Mouse (Mus musculus): ENCODE data around the gene Itga5.
"Not testable (repeated sequence)": the region's sequence is repeated elsewhere in the genome, so short reads cannot be mapped to it uniquely, and the experiment has no call there.

Itga5 gene

DNA sequence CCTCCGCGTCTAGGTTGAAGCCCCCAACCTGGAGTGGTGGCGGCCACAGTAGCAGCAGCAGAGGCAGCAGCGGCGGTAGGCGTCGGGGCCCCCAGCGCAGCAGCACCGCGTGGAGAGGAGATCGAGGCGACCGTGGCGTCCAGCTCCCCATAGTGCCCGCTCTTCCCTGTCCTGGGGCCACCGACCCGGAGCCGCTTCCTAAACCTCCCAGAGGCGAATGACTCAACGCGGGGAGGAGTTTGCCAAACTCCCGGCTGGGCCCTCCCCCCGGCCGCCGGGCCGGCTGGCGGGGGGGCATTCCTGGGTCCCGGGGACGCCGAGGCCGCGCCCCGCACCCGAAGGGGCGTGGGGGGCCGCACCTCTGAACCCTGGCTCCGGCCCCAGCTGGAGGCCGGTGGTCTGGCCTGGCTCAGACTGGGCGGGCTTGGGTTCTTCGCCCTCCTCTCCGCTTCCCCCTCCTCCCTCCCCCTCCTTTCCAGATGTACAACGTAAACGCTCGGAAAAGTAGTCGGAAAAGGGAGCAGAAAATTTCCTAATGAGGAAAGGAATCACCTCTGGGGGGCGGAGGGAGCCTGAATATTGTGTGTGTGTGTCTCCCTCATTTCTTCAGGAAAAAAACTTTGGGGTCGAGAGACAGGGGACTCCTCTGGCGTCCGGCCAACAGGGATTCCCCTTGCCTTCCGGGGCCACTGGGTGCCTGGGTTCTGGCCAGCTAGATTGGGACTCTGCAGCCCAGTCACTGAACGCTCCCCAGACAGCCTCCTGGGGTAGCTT is at the start of gene Itga5:
Gene Itga5, minus strand, starts transcription at position 388 of the 774 bp plus-strand sequence.
- DNase-seq (ENCODE audit: low spot score) = no peak

DNA sequence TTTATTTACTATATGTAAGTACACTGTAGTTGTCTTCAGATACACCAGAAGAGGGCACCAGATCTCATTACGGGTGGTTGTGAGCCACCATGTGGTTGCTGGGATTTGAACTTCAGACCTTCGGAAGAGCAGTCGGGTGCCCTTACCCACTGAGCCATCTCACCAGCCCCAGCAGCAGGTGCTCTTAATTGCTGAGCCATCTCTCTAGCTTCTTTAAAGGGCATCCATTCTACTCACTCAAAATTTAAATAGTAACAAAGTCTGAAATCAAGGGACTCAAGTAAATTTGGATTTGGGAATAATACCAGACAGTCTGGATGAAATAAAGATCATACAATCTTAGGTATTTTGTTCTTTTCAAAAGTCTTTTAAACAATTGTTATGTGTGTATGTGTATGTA is 39.0 kb upstream of the Itga5 start:
- DNase-seq (ENCODE audit: low spot score) = not testable (repeated sequence)

DNA sequence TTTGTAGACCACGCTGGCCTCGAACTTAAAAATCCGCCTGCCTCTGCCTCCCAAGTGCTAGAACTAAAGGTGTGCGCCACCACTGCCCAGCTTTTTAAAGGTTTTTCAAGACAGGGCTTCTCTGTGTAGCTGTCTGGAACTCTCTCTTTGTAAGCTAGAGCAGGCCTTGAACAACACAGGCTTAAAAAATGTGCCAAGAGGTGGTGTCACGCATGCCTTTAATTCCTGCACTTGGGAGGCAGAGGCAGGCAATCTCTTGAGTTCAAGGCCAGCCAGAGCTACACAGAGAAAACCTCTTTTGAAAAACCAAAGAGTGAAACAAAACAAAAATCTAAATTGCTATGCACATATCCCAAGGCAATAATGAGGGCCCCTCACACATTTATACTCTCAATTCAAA is 34.8 kb upstream of the Itga5 start:
- DNase-seq (ENCODE audit: low spot score) = no peak

DNA sequence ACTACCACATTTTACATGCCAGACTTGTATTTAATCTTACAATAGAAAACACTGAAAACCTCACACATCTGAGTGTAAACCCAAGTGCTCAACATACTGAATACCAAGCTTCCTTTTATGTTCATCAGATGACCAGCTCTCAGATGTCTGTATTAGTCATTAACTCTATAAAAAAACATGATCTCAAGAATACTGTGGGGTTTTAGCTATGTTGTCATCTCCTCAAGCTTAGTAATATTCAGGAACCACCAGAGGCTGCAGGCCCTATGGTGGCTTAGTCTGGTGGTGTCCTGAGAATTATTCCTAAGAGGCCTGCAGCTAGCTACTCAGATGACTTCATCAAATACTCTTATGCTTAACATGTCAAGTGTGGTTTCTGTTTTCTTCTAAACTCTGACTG is 27.0 kb upstream of the Itga5 start:
- DNase-seq (ENCODE audit: low spot score) = no peak

DNA sequence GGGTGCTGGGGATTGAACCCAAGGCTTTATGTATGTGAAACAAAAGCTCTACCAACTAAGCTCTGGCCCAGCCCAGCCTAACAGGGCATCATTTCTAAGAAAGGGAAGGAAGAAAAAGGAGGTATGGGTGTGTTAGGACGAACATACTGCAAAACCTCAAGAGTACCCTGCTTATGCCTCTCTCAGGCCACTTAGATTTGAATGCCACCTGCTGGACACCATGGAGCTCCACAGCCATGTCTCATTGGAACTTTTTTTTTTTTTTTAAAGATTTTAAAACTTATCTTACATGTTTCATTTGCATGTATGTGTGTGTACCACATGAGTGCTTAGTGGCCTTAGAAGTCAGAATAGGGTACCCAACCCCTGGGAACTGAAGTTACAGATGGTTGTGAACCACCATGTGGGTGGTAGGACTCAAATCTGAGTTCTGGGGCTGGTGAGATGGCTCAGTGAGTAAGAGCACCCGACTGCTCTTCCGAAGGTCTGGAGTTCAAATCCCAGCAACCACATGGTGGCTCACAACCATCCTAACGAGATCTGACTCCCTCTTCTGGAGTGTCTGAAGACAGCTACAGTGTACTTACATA is 22.1 kb upstream of the Itga5 start:
- DNase-seq (ENCODE audit: low spot score) = no peak

DNA sequence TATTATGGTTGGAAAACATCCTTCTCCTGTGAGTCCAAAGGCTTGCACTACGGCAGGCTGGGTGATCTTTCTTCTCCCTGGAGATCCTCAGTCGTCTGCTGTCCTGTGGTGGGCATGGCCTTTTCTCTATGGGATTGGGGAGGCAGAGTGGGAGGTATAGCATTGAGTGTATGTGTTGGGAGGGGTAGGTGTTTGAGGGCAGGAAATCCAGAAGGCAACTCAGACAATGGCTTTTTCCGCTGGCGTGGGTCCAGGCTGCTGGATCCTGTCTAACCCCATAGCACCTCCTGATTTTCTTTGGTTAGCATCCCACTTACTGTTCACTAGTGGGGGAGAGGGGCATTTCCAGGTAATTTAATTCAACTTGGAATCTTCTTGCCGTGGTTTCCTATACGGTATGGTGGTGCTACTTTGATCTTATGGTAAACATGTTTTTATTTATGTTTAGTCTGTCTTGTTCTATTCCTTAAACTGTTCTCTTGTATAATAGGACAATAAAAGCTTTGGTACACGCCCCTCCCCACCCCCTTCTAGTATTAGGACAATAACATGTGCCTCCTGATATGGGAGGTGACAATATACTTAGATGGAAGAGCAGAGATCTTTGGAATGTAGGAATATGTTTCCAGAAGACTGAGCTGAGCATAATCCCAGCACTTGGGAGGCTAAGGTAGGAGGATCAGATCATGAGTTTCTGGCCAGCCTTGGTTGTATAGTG is 17.4 kb upstream of the Itga5 start:
- no peak for DNase-seq (ENCODE audit: low spot score)

DNA sequence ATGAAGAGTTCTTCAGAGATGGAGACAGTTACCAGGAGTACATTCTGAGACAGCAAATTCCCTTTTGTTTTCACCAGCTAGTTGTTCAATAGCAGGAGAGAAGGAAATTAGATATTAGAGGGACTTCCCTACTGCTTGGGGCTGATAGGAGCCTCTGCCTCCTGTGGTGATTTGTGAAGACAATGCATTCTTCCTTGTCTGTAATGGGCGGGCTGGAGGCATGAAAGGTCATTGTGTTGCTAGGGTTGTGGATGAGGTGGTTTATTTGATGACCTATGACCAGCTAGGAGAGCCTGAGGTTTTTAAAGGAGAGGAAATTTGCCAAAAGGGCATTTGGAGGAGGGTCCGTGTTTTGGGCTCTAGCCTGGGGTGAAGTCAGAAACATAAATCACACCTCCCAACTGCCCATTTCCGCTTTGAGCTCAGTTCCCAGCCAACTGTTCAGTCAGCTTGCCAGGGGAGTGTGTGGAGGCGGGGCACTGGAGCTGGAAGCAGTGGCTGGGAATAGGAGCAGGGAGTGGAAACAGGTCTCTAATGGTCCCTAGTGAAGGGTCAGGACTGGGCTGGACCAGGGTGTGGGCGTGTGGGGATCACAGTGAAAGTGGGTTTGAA is 16.3 kb upstream of the Itga5 start:
- DNase-seq (ENCODE audit: low spot score) = no peak

DNA sequence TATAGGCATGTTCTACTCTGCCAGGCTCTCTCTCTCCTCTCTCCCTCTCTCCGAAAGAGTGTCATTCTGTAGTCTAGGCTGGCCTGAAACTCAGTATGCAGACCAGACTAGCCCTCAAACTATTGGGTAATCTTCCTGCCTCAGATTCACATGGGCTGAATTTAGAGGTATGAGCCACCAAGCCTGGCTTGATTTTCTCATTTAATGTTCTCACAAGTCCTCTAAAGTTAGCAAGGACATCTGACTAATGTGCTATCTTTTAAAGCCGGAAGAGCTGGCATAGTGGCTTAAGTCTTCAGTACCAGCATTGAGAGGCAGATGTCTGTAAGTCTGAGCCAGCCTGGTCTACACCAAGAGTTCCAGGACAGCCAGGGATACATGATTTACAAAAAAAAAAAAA is 15.5 kb upstream of the Itga5 start:
- DNase-seq (ENCODE audit: low spot score) = no peak

DNA sequence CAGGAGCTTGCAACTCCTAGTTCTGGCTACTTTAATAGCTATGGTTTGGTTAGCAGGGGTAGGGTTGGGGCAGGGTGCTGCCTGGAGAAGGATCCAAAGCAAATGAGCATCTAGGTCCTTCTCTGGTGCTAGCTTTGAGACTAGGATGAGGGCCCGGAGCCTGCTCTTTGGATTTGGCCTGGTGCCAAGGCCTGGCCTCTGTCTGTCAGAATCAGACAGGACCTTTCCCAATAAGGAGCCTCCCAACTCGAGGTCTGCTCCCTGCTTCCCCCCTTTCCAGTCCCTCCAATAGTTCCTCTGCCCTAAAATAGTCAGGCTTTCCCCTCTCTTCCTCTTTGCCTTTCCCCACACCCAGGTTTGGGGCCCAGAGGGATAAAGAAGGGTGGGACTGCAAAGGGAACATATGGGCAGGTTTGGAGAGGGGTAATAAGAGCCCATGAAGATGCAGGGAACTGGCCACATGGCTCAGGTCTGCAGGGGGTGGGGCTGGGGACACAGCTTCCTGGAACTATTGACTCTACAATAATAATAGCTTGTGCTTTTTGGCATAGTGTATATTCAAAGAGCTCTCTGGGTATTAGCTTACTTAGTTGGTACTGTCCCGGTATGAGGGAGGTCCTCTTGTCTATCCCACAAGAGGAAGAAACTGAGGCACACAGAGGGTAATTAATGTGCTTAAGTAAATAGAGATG is 12.2 kb upstream of the Itga5 start:
- no peak for DNase-seq (ENCODE audit: low spot score)

DNA sequence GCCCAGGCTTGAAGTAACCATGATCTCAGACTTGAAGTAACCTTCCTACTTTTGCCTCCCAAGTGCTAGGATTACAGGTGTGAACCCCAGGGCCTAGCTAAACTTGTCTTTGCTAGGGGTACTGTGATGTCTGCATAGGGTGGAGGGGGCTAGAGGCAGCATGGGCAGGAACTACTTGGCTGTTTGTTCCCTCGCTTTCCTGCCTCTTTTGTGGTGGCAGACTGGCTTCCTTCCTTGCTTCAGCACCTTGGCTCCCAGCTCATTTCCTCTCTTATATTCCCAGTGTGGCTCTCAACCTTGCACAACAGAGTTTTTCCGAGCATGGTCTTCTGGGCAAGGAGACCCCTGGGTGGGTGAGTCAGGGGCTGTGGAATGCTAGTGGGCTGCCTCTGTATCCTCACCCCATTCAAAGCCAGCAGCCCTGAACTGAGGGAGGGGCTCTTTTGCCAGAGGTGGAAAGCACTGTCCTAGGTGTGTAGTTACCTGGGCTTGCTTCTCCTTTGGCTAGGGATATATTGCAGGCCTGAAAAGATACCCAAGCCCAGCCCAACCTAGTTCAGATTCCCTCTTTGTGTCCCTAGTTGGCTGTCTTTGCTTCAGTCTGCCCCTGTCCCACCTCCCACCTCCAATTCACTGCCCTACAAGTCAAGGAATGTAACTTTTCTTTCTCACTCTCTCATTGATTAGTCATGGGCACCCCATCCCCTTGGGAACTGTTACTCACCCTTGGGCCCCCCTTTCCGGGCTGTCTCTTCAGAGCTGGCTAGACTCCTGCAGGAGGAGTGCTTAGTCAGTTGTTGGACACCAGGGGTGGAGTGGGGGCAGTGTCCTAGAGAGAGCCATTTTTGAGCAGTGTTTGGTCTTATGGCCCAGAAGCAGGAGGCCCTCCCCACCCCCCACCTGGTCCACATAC is 11.4 kb upstream of the Itga5 start:
- DNase-seq (ENCODE audit: low spot score) = no peak

DNA sequence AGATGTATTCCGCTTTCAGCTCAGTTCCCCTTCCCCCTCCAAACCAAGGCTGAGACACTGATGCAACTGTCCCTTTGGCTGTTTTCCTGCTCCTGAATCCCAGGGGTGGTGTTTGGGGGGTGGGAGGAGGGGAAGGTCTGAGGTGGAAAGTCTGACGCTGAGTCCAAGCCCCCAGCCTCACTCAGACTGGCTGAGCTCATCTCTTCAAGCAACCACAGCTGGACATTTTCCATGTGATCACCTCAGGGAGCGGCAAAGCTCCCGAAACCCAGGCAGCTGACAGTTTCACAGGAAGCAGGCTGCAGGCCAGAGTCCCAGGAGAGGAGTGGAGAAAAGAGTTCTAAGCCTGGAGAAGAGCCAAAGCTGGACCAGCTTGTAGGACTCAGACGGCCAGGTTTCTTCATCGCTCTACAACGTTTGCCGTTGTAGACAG is 10.3 kb upstream of the Itga5 start:
- DNase-seq (ENCODE audit: low spot score) = no peak

DNA sequence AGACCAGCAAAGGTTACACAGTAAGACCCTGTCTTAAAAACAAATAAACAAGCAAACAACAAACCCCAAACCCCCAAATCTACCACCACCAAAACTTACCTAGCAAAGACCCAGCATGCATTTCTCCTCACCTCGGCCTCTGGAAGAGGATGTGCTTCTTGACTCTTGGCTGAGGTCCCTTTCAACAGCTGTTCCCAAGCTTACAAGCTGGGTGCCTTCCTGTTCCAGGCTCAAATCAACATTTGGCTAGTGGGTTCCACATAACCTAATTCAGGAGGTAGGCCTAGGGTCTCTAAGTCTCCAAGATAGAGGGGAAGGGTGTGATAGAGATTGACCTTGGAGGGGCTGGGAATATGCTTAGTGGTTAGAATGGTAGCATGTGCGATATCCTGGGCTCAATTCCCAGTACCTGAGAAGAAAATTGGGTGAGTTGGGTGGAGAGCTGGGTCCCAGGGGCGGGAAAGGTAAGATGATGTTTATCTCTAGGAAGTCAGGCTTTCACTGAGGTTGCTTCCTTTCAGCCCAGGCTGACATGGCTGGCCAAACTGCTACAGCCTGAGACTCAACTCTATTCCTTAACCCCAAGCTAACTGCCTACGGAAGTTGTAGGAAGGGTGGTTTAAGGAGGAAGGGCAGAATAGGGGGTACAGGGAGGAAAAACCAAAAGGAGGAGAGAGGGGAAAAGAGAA is 8.7 kb upstream of the Itga5 start:
- DNase-seq (ENCODE audit: low spot score) = no peak

DNA sequence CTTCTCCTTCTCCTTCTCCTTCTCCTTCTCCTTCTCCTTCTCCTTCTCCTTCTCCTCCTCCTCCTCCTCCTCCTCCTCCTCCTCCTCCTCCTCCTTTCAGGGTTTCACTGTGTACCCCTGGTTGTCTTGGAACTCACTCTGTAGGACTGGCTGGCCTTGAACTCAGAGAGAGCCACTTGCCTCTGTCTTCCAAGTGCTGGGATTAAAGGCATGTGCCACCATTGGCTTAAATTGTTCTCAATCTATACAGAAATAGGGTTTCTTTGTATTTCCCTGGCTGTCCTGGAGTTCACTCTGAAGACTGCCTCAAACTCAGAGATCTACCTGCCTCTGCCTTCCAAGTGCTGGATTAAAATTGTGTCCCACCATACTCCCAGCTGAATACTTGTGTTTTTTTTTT is 5.9 kb upstream of the Itga5 start:
- DNase-seq (ENCODE audit: low spot score) = no peak

DNA sequence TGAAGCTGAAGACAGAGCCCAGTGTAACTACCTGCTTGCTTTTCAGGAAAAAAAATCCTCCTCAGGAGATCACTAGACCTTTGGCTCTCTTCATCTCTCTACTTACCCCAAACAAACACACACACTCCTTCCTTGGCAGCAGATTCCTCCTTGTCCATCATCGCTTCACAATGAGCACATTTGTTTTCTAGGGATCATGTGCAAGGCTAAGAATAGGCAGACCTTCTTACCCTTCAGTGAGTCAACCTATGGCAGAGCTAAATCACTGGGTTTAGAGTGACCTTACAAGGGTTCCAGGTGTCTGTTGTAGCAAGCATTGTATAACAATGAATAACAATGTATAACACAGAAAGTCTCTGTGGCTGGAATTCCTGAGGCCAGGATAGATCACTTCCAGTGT is 5.2 kb upstream of the Itga5 start:
- no peak for DNase-seq (ENCODE audit: low spot score)

DNA sequence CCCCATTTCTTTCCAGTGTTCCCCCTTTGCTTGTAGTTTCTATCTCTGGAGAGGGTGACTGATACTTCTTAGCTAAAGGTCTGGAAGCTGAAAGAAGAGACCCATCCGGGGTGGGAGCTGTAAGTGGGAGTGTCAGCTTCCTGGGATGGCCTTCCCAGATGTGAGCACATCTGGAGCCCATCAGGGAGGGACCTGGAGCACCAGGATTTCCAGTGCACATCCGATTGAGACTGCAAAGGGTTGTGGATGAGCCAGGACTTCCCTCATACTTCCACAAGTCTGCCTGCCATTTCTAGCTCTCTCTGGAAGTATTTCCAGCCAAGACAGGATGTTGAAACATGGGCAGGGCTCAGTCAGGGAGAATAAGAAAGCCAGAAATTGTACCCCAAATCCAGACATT is 4.6 kb upstream of the Itga5 start:
- no peak for DNase-seq (ENCODE audit: low spot score)

DNA sequence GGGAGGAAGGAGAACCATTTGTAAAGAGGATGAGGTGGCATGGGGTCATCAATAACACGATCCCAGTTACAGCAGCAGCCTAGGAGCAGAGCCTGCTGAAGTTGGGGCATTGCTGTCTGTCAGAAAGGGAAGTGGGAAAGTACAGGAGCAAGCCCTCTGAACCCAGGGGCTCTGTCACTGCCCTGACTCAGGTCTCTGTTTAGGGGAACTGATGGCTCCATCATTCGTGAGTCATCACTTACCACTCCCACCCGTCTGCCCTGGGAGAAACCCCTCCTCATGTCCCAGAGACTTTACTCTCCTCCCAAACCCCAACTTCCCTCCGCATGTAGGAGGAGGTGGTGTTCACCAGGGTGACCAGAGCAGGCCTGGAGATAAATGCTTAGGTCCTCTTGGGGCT is 3.9 kb upstream of the Itga5 start:
- DNase-seq (ENCODE audit: low spot score) = no peak

DNA sequence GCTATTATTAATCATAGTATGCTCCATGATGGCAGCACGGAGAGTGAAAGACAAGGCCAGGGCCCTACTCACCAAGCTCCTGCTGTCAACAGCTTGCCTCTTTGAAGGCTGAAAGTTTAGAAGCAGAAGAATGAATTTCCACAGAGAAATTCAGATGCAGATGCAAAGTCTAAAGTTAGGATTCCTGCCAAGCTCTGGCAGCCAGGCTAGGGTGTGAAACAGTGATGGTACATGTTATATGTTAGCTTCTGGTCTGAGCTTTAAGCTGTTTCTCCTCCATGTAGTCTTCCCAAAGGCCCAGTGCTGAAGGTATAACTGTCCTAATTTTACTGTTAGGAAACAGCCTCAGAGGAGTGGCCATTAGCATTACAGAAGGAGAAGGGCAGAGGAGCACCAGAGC is 2.6 kb upstream of the Itga5 start:
- no peak for DNase-seq (ENCODE audit: low spot score)

DNA sequence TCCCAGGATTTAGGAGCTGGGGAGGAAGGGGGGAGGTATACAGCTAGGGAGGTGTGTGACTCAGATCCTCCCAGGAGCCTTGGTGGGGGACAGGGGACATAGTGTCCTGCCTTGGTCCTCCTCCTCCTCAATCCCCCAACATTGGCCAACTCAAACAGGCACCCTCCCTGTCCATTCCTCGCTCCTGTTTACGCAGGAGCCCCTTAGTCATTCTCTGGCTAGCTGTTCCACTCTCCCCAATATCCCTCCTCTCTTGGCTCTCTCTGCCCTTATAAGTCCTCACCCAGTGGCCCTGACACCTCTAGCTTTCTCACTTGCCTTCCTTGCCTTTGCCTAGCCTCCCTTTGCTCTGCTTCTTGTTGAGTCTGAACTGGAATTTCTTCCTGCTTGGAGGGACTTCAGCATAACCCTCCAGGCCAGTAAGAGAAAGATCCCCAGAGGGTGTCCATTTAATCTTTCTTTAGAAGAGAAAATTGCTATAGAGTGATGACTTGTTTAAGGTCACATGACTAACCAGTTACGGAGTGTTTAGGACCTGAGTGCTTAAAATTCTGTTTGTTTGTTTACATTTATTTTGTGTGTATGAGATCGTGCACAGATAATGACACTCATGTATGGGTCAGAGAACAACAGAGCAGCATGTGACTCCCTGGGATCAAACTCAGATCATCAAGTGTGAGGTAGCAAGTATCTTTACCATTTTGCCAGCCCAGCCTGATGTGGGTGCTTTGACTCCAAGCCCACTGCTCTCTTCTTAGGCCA is 1.8 kb upstream of the Itga5 start:
- DNase-seq (ENCODE audit: low spot score) = no peak

DNA sequence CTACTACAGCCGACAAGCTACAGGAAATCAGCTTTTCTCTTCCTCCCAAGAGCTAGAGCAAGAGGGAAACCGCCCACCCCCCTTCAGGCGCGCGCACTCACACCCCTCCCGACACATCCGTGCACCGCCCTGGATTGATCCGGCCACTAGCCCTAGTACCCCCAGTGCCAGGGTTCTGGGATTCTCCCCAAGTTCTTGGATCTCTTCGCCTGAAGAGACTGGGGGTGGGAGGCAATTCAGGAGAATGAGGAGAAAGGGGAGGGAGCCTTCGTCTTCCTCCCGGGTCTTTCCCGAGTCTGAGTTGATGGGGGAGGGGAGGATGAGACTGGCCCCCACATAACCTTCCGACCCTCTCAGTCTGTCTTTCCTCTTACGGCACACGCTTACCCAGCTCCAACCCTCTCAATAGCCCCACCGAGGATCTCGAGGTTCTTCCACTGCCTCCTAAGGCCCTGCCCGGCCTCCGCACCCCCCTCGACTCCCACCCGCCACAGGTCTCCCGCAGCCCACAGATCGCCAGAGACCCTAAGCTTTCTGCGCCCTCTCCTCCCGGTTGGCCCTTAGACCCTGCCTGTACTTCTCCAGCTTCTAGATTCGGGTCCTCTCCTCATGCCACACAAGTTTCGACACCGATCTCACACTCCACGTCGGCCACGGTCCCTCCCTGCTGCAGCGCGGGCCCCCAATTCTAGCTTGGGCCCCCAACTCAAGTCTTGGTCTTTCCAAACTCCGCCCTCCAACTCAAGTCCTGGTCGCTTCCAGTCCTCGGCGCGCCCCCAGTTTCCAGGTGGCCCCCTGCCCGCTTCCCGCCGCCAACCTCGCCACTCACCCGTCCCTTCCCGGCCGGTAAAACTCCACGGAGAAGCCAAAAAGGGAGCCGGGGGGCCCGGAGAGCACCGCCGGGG is 840 bp downstream of the Itga5 start:
- no peak for DNase-seq (ENCODE audit: low spot score)

Data from layer of hippocampus, adult 9-10 months (tissue).